Mouse (Mus musculus): ENCODE measurements around the gene Gm49340.

DNA sequence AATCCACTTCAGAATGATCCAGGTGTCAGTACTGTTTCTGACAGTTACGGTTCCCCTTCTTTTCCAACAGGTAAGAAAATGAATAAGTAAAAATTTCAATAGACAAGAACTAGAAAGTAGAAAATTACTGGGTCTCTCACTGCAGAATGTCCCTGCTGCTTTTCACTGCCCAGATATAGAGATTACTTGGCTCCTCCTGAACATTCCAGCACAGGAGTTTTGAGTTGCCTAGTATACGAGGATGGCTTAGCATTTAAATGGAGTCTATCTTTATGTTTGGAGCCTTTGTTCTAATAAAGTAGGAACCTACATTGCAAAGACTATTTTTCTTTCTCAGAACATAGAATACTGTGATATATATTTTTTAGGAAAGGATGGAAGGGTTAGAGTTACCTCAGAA is 3.8 kb downstream of the Gm49340 start:
- no peak for TF ChIP-seq CTCF (IDR thresholded peaks at IDR 0.05; ENCODE audit: low read depth)
- TF ChIP-seq EP300 (IDR thresholded peaks at IDR 0.05; ENCODE audit: low read depth) = no peak

Data from liver, postnatal 0 days (tissue).